Mouse (Mus musculus) testis, postnatal 10 days (tissue): ENCODE measurements around the gene Kiss1.
"Not testable (repeated sequence)": the region's sequence is repeated elsewhere in the genome, so short reads cannot be mapped to it uniquely, and the experiment has no call there.

Source experiments
- DNase-seq: peaks from one replicate; pipeline ENCODE4 v3.0.0; 2021; ENCODE audit warnings: low spot score

The Kiss1 gene

GRCm38 (mm10) chr1:133317149-133317548, 4.5 kb upstream of the Kiss1 start:
- no peak for DNase-seq

GRCm38 (mm10) chr1:133323333-133323732, 1.7 kb downstream of the Kiss1 start:
- no peak for DNase-seq

GRCm38 (mm10) chr1:133325951-133326350, 4.3 kb downstream of the Kiss1 start:
- DNase-seq: no peak

DNA sequence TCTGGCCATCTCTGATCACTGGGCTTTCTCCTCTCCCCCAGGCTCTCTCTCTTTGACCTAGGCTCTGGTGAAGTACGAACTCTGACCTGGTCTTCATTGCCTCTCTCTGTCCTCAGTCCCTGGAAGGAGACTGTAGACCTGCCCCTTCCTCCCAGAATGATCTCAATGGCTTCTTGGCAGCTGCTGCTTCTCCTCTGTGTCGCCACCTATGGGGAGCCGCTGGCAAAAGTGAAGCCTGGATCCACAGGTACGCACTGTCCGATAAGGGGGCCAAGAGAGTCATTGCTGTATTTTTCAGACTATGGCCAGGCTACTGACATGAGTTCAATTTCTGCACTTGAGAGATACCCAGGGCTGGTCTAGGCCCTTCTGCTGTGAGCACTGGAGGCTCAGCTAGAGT, 5.4 kb downstream of the Kiss1 start:
- DNase-seq: no peak

- no peak for DNase-seq
Measured at GRCm38 (mm10) chr1:133328299-133328795, 6.7 kb downstream of the Kiss1 start.

DNA sequence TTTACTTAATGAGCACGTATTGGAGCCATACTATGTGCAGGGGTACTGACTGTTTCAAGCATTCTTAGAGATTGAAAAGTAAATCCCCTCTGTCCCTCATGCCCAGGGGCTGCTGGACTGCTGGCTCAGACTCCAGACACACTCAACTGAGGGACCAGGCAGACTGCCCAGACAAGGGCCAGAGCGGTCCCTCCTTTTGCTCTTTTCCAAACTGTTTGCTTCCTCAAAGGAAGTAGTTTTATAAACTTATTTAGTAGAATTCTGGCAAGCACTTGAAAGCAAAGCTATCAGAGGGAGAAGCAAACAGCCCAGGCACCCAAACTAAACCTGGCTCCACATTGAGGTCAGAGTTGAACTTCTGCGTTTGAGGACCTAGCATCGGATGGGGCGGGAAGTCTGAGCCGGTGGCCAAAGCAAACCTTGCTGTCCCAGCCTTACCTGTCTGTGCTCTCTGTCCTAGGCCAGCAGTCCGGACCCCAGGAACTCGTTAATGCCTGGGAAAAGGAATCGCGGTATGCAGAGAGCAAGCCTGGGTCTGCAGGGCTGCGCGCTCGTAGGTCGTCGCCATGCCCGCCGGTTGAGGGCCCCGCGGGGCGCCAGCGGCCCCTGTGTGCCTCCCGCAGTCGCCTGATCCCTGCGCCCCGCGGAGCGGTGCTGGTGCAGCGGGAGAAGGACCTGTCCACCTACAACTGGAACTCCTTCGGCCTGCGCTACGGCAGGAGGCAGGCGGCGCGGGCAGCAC, 7.4 kb downstream of the Kiss1 start:
- DNase-seq: no peak

DNA sequence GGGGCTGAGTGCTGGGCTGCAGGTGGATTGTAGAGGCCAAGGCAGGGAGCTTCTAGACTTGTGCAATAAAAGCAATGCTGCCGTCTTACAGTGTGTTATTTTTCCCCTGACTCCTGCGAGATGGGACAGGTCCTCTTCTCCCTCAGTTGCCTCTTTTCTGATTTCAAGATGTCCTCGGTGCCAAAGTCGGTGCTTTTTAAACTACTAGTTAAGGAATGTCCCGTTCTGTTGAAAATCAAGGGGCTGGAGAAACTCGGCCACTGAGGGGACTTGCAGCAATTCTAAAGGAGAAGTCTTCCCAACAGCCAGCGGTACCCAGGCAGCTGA, 7.9 kb downstream of the Kiss1 start:
- no peak for DNase-seq

GRCm38 (mm10) chr1:133331142-133331541, 9.5 kb downstream of the Kiss1 start:
- no peak for DNase-seq

- no peak for DNase-seq
Measured at GRCm38 (mm10) chr1:133332656-133333430, 11.2 kb downstream of the Kiss1 start.

- DNase-seq: no peak
Measured at GRCm38 (mm10) chr1:133333937-133334336, 12.3 kb downstream of the Kiss1 start.

DNA sequence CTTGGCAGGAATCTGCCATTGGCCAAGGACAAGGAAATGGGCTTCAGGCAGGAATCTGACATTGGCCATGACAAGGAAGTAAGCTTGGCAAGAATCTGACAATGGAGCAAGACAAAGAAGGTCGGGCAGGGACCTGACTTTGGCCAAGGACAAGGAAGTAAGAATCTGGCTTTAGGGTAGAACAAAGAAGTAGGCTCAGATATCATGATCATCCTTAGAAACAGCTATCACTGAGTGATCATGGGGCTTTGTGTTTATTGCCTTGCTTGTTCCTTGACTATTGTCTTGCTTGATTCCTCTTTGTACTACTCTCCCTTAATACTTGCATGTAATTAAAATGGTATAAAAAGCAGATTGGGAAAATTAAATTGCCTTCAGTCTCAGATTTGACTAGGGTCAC, 18.7 kb downstream of the Kiss1 start:
- not testable (repeated sequence) for DNase-seq

- no peak for DNase-seq
Measured at GRCm38 (mm10) chr1:133344357-133344756, 22.7 kb downstream of the Kiss1 start.

- no peak for DNase-seq
Measured at GRCm38 (mm10) chr1:133346531-133346930, 24.9 kb downstream of the Kiss1 start.

GRCm38 (mm10) chr1:133347226-133347625, 25.6 kb downstream of the Kiss1 start:
- no peak for DNase-seq

DNA sequence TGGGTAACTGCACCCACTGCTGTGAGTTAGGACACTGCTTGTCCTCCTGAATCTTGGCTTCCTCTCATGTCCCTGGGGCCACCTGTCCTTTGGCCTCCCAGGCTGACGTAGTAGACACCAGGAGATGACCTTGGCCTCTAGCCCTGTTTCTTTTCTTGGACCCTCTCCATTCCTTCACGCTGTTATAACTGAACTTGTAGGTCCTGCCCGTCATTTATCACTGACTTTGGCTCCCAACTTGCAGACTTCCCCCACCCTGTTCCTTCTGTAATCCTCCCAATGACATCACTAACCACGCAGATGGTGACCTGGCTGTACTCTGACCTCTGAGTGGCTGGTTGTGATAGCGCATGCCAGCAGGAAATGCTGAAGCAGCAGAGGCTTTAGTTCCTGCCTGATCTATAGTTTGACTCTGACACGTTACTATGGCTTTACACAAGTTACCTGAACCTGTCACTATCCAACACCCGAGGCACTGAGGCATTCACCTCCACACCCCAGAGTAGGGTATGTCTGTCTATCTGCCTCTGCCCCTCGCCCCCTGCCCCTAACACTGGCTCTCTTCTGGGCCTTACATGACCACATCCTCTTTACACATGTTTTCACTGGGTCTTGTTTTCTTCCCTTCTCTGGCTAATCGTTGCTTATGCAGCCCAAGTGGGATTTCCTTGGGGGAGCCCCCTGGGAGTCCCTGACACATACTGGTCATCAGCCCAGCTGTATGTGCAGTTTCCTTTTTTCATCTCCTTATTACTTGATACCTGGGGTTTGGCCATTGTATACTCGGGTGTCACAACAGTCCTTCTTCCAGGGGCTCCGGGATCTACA, 26.2 kb downstream of the Kiss1 start:
- DNase-seq: peak; percentile 39

GRCm38 (mm10) chr1:133350210-133350609, 28.5 kb downstream of the Kiss1 start, which contains the start of gene Ren1:
Ren1 (plus strand) TSS chr1:133350510.
- DNase-seq: no peak

- no peak for DNase-seq
Measured at GRCm38 (mm10) chr1:133351762-133352161, 30.1 kb downstream of the Kiss1 start.

GRCm38 (mm10) chr1:133353371-133353809, 31.7 kb downstream of the Kiss1 start:
- peak; percentile 87 for DNase-seq

- DNase-seq: no peak
Measured at GRCm38 (mm10) chr1:133355469-133355868, 33.8 kb downstream of the Kiss1 start.

GRCm38 (mm10) chr1:133355912-133356311, 34.2 kb downstream of the Kiss1 start:
- no peak for DNase-seq

DNA sequence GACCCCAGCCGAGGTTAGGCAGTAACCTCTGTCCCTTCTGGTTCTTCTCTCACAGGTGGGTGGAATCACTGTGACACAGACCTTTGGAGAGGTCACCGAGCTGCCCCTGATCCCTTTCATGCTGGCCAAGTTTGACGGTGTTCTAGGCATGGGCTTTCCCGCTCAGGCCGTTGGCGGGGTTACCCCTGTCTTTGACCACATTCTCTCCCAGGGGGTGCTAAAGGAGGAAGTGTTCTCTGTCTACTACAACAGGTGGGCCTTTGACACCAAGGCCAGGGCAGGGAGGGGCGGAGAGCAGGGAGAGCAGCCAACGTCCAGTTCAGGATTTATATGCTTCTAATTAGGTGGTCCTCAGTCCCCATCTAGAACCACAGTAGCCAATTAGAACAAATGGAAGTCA, 34.7 kb downstream of the Kiss1 start:
- no peak for DNase-seq

DNA sequence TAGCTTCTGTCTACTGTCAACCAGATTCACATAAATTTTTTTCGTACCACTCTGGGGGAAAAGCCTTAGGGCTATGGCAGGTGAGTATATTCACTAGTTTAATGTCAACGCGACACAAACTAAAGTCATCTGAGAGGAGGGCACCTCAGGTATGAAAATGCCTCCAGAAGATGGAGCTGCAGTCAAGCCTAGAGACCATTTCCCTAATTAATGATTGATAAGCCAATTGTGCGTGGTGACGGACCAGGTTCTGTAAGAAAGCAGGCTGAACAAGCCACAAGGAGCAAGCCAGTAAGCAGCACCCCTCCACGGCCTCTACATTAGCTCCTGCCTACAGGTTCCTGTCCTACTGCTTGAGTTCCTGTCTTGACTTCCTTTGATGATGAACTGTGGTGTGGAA, 39.3 kb downstream of the Kiss1 start:
- no peak for DNase-seq
